Mouse (Mus musculus): ENCODE results near the gene Nfil3. TPM values are rescaled to one million over a fixed set of nuclear protein-coding genes. Genes with fewer than 3 reads are reported as not detected.

Nfil3 gene
- total and polyA plus RNA-seq, 3 experiments, result 0.03 to 0.11 TPM; not detected in 1

DNA sequence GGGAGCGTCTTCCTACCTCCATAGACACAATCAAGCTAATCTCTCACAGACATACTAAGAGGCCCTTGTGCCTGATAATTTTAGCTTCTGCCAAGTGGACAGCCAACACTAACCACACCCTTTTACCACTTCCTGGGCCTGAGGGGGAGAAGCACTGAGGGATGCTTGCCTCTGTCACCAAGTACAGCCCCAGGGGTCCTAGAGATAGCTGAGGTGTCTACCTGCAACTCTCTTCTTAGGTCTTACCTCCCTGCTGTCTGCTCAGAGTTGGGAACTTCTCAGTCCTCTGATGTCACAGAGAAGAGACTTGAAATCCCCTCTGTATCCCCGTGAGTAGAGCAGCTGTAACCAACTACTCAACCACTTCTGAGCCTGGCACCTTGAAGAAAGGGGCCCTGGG lies 19.6 kb upstream of the Nfil3 start:
- Histone ChIP-seq H3K9me3 (replicated peaks) (peaks cover 50% of the 10 kb centered on the region), H3K4me1 (ENCODE audit: insufficient read depth, low read depth, low read length) (no peaks in the 10 kb centered on the region), H3K4me3 (ENCODE audit: low read depth, low read length) (no peak overlapping the region), H3K27me3 (ENCODE audit: insufficient read depth, low read length) (no peaks in the 10 kb centered on the region), H3K36me3 (replicated peaks) (no peaks in the 10 kb centered on the region)
- ATAC-seq (ENCODE audit: extremely low read depth, insufficient number of reproducible peaks, low FRiP score, poor library complexity, severe bottlenecking) (no peak), DNase-seq (ENCODE audit: low spot score) (no peak)
- no peak for TF ChIP-seq CTCF (IDR thresholded peaks at IDR 0.05; ENCODE audit: low read depth, low read length)
- no peak for TF ChIP-seq POLR2AphosphoS5 (IDR thresholded peaks at IDR 0.05; ENCODE audit: insufficient replicate concordance, low read depth, low read length)
- no peak for TF ChIP-seq GATA2 (IDR thresholded peaks at IDR 0.05; ENCODE audit: borderline replicate concordance, low read depth, low read length)
- no peak for TF ChIP-seq GATA1 (IDR thresholded peaks at IDR 0.05; ENCODE audit: borderline replicate concordance, low read length)
- no peak for TF ChIP-seq TAL1 (conservative IDR thresholded peaks at IDR 0.05; ENCODE audit: low read depth, low read length)

GRCm38 (mm10) chr13:52998541-52998940 lies 17.7 kb upstream of the Nfil3 start:
- no peak for ATAC-seq (ENCODE audit: extremely low read depth, insufficient number of reproducible peaks, low FRiP score, poor library complexity, severe bottlenecking)
- H3K9me3 ChIP-seq (replicated peaks), result peaks cover 53% of the 10 kb centered on the region

GRCm38 (mm10) chr13:52997806-52998205 lies 16.9 kb upstream of the Nfil3 start:
- no peak for TF ChIP-seq GATA2 (IDR thresholded peaks at IDR 0.05; ENCODE audit: borderline replicate concordance, low read depth, low read length)
- no peaks in the 10 kb centered on the region for H3K27me3 ChIP-seq (ENCODE audit: insufficient read depth, low read length)
- ATAC-seq (ENCODE audit: extremely low read depth, insufficient number of reproducible peaks, low FRiP score, poor library complexity, severe bottlenecking) (no peak), DNase-seq (ENCODE audit: low spot score) (no peak)
- H3K4me3 ChIP-seq (ENCODE audit: low read depth, low read length), result no peak overlapping the region
- peaks cover 57% of the 10 kb centered on the region for H3K9me3 ChIP-seq (replicated peaks)
- no peaks in the 10 kb centered on the region for H3K4me1 ChIP-seq (ENCODE audit: insufficient read depth, low read depth, low read length)
- no peaks in the 10 kb centered on the region for H3K36me3 ChIP-seq (replicated peaks)

More at GRCm38 (mm10) chr13:52998541-52998940, 17.7 kb upstream of the Nfil3 start:
- DNase-seq (ENCODE audit: low spot score), result no peak
- no peaks in the 10 kb centered on the region for H3K4me1 ChIP-seq (ENCODE audit: insufficient read depth, low read depth, low read length)
- H3K27me3 ChIP-seq (ENCODE audit: insufficient read depth, low read length), result no peaks in the 10 kb centered on the region
- no peaks in the 10 kb centered on the region for H3K36me3 ChIP-seq (replicated peaks)
- no peak for TF ChIP-seq POLR2AphosphoS5 (IDR thresholded peaks at IDR 0.05; ENCODE audit: insufficient replicate concordance, low read depth, low read length)
- TF ChIP-seq GATA2 (IDR thresholded peaks at IDR 0.05; ENCODE audit: borderline replicate concordance, low read depth, low read length), result no peak
- no peak for TF ChIP-seq GATA1 (IDR thresholded peaks at IDR 0.05; ENCODE audit: borderline replicate concordance, low read length)
- TF ChIP-seq TAL1 (conservative IDR thresholded peaks at IDR 0.05; ENCODE audit: low read depth, low read length), result no peak
- no peak for TF ChIP-seq CTCF (IDR thresholded peaks at IDR 0.05; ENCODE audit: low read depth, low read length)
- H3K4me3 ChIP-seq (ENCODE audit: low read depth, low read length), result no peak overlapping the region

DNA sequence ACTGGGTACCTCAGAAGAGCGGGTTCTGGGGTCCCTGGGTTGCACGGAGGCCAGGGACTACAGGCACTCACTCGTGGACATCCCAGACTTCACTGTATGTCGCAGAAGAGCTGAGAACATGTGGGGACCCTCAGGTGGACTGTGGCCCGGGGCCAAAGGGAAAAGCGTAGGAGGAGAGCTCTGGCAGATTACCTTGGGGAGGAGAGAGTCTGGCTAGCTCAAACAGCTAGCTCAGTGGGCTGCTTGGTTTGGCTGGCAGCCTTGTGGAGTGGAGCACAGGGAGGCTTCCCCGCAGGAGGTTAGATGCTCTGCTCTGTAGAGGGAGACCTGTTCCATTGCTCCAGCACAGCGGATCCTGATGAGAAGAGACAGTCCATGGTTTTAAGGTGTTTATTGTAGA lies 15.3 kb upstream of the Nfil3 start:
- DNase-seq (ENCODE audit: low spot score) (no peak), ATAC-seq (ENCODE audit: extremely low read depth, insufficient number of reproducible peaks, low FRiP score, poor library complexity, severe bottlenecking) (no peak)
- peaks cover 63% of the 10 kb centered on the region for H3K9me3 ChIP-seq (replicated peaks)
- H3K36me3 ChIP-seq (replicated peaks), result no peaks in the 10 kb centered on the region
- H3K4me3 ChIP-seq (ENCODE audit: low read depth, low read length), result no peak overlapping the region
- TF ChIP-seq GATA1 (IDR thresholded peaks at IDR 0.05; ENCODE audit: borderline replicate concordance, low read length) (no peak), CTCF (IDR thresholded peaks at IDR 0.05; ENCODE audit: low read depth, low read length) (no peak), POLR2AphosphoS5 (IDR thresholded peaks at IDR 0.05; ENCODE audit: insufficient replicate concordance, low read depth, low read length) (no peak), GATA2 (IDR thresholded peaks at IDR 0.05; ENCODE audit: borderline replicate concordance, low read depth, low read length) (no peak), TAL1 (conservative IDR thresholded peaks at IDR 0.05; ENCODE audit: low read depth, low read length) (no peak)
- H3K27me3 ChIP-seq (ENCODE audit: insufficient read depth, low read length), result no peaks in the 10 kb centered on the region
- no peaks in the 10 kb centered on the region for H3K4me1 ChIP-seq (ENCODE audit: insufficient read depth, low read depth, low read length)

DNA sequence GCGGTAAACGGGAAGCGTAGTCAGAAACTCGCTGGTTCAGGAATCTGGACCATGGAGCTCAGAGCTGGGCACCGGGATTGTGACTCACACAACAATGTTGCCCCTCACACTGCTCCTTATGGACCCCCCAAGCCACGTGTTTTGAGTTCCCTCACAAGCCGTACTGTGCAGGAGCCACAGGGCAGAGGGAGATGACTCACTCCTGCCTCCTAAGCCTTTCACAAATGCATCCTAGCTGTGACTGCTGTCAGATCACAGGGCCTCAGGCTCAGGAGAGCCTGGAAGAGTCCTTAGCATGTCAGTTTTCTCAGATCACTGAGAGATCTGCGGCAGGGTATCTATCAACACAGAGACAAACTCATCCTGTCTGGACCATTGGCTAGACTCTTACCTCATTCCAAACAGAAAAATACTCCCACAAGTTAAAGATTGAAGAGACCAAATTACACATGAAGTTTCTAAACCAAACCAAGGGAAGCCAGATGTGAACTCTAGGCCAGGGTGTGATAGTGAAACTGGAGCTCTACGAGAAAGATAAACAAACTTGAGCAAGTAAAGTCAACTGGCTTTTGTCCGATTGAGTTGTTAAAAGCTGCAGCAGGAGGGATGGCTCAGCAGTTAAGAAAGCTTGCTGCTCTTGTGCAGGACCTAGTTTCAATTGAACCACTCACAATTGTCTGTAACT lies 13.5 kb upstream of the Nfil3 start:
- H3K4me3 ChIP-seq (ENCODE audit: low read depth, low read length), result no peak overlapping the region
- peaks cover 57% of the 10 kb centered on the region for H3K9me3 ChIP-seq (replicated peaks)
- no peak for ATAC-seq (ENCODE audit: extremely low read depth, insufficient number of reproducible peaks, low FRiP score, poor library complexity, severe bottlenecking)
- DNase-seq (ENCODE audit: low spot score), result no peak
- H3K27me3 ChIP-seq (ENCODE audit: insufficient read depth, low read length), result no peaks in the 10 kb centered on the region
- no peaks in the 10 kb centered on the region for H3K36me3 ChIP-seq (replicated peaks)
- H3K4me1 ChIP-seq (ENCODE audit: insufficient read depth, low read depth, low read length), result no peaks in the 10 kb centered on the region
- TF ChIP-seq GATA2 (IDR thresholded peaks at IDR 0.05; ENCODE audit: borderline replicate concordance, low read depth, low read length), result no peak
- no peak for TF ChIP-seq POLR2AphosphoS5 (IDR thresholded peaks at IDR 0.05; ENCODE audit: insufficient replicate concordance, low read depth, low read length)
- TF ChIP-seq TAL1 (conservative IDR thresholded peaks at IDR 0.05; ENCODE audit: low read depth, low read length), result no peak
- no peak for TF ChIP-seq CTCF (IDR thresholded peaks at IDR 0.05; ENCODE audit: low read depth, low read length)
- TF ChIP-seq GATA1 (IDR thresholded peaks at IDR 0.05; ENCODE audit: borderline replicate concordance, low read length), result no peak

DNA sequence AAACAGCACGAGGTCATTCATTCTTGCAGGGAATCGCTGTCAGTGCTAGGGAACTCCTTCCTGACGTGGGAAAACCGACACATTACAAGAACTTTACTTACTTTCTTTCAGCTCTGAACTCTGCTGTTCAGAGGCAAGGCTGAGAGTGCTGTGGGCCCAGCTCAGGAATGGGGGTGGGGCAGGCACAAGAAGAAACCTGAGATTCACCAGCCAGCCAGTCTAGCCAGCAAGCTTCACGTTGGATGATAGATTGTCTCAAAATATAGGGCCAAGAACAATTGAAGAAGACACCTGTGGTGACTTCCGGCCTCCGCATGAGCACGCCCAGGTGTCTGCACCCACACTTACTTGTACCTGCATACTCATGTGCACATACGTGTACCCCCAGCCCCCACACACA lies 9.3 kb upstream of the Nfil3 start:
- Histone ChIP-seq H3K4me1 (ENCODE audit: insufficient read depth, low read depth, low read length) (no peaks in the 10 kb centered on the region), H3K9me3 (replicated peaks) (peaks cover 65% of the 10 kb centered on the region)
- TF ChIP-seq CTCF (IDR thresholded peaks at IDR 0.05; ENCODE audit: low read depth, low read length) (no peak), GATA1 (IDR thresholded peaks at IDR 0.05; ENCODE audit: borderline replicate concordance, low read length) (no peak), TAL1 (conservative IDR thresholded peaks at IDR 0.05; ENCODE audit: low read depth, low read length) (no peak), POLR2AphosphoS5 (IDR thresholded peaks at IDR 0.05; ENCODE audit: insufficient replicate concordance, low read depth, low read length) (no peak), GATA2 (IDR thresholded peaks at IDR 0.05; ENCODE audit: borderline replicate concordance, low read depth, low read length) (no peak)

More for the DNA sequence above, 9.3 kb upstream of the Nfil3 start:
- no peaks in the 10 kb centered on the region for H3K36me3 ChIP-seq (replicated peaks)
- DNase-seq (ENCODE audit: low spot score) (no peak), ATAC-seq (ENCODE audit: extremely low read depth, insufficient number of reproducible peaks, low FRiP score, poor library complexity, severe bottlenecking) (no peak)
- H3K27me3 ChIP-seq (ENCODE audit: insufficient read depth, low read length), result no peaks in the 10 kb centered on the region
- no peak overlapping the region for H3K4me3 ChIP-seq (ENCODE audit: low read depth, low read length)
